Mouse (Mus musculus) monocyte, adult 5-6 weeks (primary cell): ENCODE results near the gene Atp1b1. TPM values are rescaled to one million over a fixed set of nuclear protein-coding genes. Genes with fewer than 3 reads are reported as not detected.

Experiments
- ATAC-seq: fragments of 153-309, 156-312 bp; replicated peaks from 2 replicates; pipeline ENCODE4 v1.8.0; 2017; ENCODE audit warnings: mild to moderate bottlenecking; ENCODE audit not compliant: low TSS enrichment, insufficient number of reproducible peaks, severe bottlenecking, poor library complexity, low FRiP score
- total RNA-seq: library from RNA; stranded (forward); fragments of 200-1000, 200-491, 200-594 nt; gene quantifications from 3 replicates; pipeline ENCODE4 v1.2.3, GENCODE M21; 2017

The Atp1b1 gene
- total RNA-seq, 1 experiment from 2014 or later, result 47.2 TPM

DNA sequence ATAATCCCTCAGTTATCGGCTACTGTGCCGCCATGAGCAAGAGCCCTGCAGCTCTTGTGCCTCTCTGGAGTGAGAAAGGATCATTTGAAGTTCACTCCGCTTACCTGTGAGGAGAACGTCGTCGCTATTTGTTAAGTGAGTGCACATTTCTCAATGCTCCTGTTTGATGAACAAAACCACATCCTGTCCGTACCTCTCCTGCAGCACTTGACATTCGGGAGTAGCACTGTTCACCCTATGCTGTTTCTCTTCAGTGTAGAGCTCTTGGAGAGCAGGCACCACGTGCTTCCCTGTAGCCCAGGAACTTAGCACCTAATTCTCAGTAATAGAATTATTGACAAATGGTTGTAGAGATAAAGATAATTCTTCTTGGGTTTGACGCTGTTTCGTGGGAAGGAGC lies 44.5 kb downstream of the Atp1b1 start:
- no peak for ATAC-seq

DNA sequence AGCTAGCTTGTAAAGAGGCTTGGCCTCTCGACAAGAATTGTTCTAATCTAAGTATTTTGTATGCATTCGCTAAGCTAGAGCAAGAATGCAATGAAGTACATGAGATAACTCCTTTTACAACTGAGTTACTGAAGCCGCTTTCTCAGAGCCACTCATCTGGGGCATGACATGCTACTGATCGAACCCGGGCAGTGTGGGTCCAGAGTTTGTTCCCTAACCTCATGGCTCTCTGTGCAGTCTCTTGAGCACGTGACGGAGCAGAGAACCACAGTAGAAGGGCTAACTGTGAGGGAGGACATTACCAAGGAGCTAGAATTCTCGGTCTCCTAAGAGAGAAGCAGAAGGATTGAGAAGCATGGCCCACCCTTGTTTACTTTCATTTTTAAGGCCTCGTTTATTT lies 45.2 kb downstream of the Atp1b1 start:
- no peak for ATAC-seq

DNA sequence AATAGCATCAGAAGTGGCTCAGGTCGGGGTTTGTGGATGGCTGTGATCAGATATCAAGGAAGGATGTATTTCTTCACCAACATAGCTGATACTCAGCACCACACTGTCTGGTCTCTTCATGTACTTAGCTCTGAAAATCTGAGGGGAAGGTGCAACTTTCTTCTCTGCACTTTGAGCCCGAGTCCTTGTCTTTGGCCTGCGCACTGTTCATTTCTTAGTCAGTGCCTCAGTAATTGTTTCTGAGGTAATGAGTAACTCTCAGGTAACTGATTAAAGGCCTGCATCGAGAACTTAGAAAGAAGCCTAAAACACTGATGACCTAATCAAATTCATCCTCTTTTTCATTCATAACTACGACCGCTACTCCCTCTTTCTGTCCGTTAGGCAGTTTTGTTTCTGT lies 46.8 kb downstream of the Atp1b1 start:
- no peak for ATAC-seq

DNA sequence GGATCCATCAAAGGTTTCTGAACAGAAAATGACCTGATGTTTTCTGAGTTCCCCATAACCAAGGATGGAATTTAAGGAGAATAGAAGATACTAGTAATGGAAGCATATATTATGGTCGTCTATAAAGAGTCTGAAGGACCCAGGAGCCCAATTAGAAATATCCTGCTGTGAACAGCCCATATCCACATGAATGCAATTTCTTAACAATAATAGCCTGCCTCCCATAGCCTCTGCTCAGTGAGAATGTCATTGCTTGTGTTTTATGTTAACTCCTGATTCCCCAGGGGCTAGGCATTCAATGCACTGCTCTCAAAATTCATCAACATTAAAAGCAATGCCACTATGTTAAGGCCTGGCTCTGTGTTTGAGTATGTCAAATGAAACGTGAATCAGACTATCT lies 49.5 kb downstream of the Atp1b1 start:
- ATAC-seq, result no peak

DNA sequence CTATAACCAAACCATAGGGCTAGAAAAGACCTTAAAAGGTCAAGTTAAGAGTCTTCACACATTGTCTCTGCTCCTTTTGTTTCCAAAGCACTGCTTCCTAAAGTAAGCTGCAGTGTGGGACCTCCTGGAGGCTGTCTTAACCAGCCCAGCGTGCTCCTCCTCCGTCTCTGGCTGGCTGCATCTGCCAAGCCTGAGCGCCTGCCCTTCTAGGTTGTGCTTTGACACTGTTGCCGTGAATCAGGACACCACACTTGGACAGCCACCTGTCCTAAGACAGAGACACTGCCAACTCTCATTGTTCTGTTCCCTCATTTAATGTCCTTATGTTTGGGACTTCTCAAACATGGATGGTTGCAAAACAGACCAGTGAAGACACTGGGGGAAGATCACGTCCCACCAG lies 51.6 kb downstream of the Atp1b1 start:
- ATAC-seq, result no peak

DNA sequence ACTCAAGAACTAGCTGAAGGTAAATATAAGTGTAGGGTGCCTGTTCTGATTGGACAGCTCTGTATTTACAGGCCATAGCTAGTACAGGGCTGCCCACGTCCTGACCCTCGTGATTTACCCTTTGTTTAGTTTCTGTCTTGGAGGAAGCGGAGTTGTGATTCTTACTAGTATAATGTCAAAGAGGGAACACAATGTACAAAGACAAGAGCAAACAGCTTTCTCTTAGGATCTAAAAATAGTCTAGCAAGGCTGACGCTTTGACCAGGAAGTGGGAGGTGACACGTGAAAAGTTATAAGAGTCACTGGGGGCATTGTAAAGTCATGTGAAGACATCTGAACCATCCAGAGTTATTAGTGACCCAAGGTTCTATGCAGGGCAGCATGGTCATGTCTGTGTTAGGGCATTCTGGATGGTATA lies 52.8 kb downstream of the Atp1b1 start:
- no peak for ATAC-seq

DNA sequence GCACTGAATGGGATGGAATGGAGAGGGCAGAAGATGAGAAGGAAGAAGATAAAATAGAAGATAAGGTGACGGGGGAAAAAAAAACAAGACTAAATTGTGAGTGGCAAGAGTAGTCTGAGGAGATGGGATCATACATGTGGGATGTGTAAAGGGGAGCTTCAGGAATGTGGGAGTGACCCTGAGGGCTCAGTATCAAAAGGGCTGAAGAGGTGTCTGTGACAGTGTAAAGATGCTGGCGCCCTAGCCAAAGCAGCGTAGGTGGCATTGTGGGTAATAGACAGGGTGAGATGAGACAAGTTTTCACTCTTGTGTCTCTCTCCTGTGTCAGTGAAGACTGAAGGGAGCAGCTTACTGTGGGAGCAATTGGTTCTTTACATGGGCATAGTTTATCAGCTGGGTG lies 58.6 kb downstream of the Atp1b1 start:
- no peak for ATAC-seq

- ATAC-seq, result no peak
Observed at GRCm38 (mm10) chr1:164397672-164398071, 60.5 kb downstream of the Atp1b1 start.

DNA sequence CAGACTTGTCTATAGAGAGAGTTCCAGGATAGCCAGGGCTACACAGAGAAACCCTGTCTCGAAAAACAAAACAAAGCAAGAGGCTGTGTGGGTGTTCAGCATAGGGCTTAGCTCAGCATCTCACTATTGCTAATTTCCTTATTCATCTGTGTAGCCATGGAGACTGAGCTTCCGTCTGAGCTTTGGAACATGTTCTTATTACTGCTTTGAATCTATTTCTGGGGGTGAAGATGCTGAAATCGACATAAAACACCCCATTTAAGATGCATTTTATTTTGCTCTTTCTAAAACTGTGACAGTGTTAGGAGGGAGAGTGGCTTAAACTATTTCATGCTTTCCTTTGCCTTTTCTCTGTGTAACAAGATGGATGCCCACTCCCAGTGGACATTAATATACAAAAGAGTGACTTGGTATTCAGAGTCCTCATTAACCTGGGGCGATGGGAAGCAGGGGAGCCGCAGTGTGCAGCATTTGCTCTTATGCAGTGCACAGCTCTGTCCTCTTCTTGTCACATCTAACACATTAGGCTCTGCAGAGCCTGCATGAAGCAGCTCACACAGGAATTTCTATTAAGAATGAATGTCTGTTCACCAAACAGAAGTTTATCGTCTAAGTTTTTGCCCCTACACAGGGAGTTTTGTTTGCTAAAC lies 62.9 kb downstream of the Atp1b1 start:
- no peak for ATAC-seq

GRCm38 (mm10) chr1:164392176-164392575 lies 66.0 kb downstream of the Atp1b1 start:
- ATAC-seq, result no peak

- no peak for ATAC-seq
Observed at GRCm38 (mm10) chr1:164389743-164390142, 68.4 kb downstream of the Atp1b1 start.

Other genes with a start within 250 kb of the Atp1b1 start
- 4.5 to 5.2 TPM (median 4.5 TPM) in 3 replicates for gene Slc19a2, start 209.3 kb downstream of the Atp1b1 start, total RNA-seq
- gene Ccdc181, start 182.8 kb downstream of the Atp1b1 start, total RNA-seq, result 10.4 to 14.3 TPM (median 13.2 TPM) in 3 replicates
- 11.7 to 25.7 TPM (median 13.8 TPM) in 3 replicates for gene Nme7, start 154.2 kb downstream of the Atp1b1 start, total RNA-seq
- gene Blzf1, start 150.9 kb downstream of the Atp1b1 start, total RNA-seq, result 22.7 to 29.9 TPM (median 22.8 TPM) in 3 replicates